Mouse (Mus musculus) embryonic facial prominence, embryonic 15.5 days (tissue): Measurements from ENCODE around the gene Sap18b. TPM values are rescaled to one million over a fixed set of nuclear protein-coding genes. Genes with fewer than 3 reads are reported as not detected.
"Not testable (repeated sequence)": the region's sequence is repeated elsewhere in the genome, so short reads cannot be mapped to it uniquely, and the experiment has no call there.

Experiments used
- ATAC-seq: fragments of 200-750 bp; cut with Nextera tagmentation; 2 replicates; pipeline ENCODE4 v1.8.0; 2017; ENCODE audit warnings: low read depth, moderate TSS enrichment; ENCODE audit not compliant: insufficient number of reproducible peaks, low FRiP score, low TSS enrichment
- H3K27ac ChIP-seq: fragments of 300-500 bp; sonication (generic); replicated peaks from 2 replicates; pipeline ENCODE4 v1.5.1; 2015; ENCODE audit warnings: mild to moderate bottlenecking, inconsistent platforms
- H3K27me3 ChIP-seq: fragments of 300-500 bp; sonication (generic); 2 replicates; pipeline ENCODE4 v1.6.1; 2015; ENCODE audit warnings: inconsistent platforms
- H3K36me3 ChIP-seq: fragments of 300-500 bp; sonication (generic); 2 replicates; pipeline ENCODE4 v1.6.1; 2015; ENCODE audit warnings: mild to moderate bottlenecking, inconsistent platforms
- H3K4me1 ChIP-seq: fragments of 300-500 bp; sonication (generic); 2 replicates; pipeline ENCODE4 v1.6.1; 2015; ENCODE audit warnings: inconsistent platforms
- H3K4me2 ChIP-seq: fragments of 300-500 bp; sonication (generic); replicated peaks from 2 replicates; pipeline ENCODE4 v1.6.1; 2015; ENCODE audit warnings: mild to moderate bottlenecking, inconsistent platforms
- H3K4me3 ChIP-seq: fragments of 300-500 bp; sonication (generic); replicated peaks from 2 replicates; pipeline ENCODE4 v1.5.1; 2015; ENCODE audit warnings: mild to moderate bottlenecking, inconsistent platforms
- H3K9ac ChIP-seq: fragments of 300-500 bp; sonication (generic); 2 replicates; pipeline ENCODE4 v1.6.1; 2015; ENCODE audit warnings: inconsistent platforms
- H3K9me3 ChIP-seq: fragments of 300-500 bp; sonication (generic); replicated peaks from 2 replicates; pipeline ENCODE4 v1.6.1; 2016; ENCODE audit warnings: inconsistent platforms
- WGBS: fragments of 180-500 bp; shearing (Covaris S2); methylation state at CpG from one replicate; pipeline ENCODE4 v1.1.7; 2015; 5-methylcytosine and 5-hydroxymethylcytosine counted together
- polyA plus RNA-seq: library from polyadenylated mRNA; unstranded; fragments of >200 nt; fragmentation: Nextera tagmentation; extraction: Ambion mirVana; gene quantifications from 2 replicates; pipeline ENCODE4 v1.2.1, GENCODE M21; 2015

The Sap18b gene
- polyA plus RNA-seq, result 311 and 322 TPM in 2 replicates

- not testable (repeated sequence) for H3K4me3 ChIP-seq, ATAC-seq, H3K4me1 ChIP-seq, H3K27ac ChIP-seq, H3K9me3 ChIP-seq, H3K4me2 ChIP-seq, H3K27me3 ChIP-seq, H3K36me3 ChIP-seq, H3K9ac ChIP-seq
- WGBS, result 59% methylated on average over 25 of the region's 25 CpGs
These were observed at the start of gene Sap18b for GRCm38 (mm10) chr8:95825162-95825561. Sap18b (plus strand) TSS chr8:95825346.

- peaks cover 51% of the 10 kb centered on the region for H3K36me3 ChIP-seq
- 97% methylated on average over 3 of the region's 3 CpGs for WGBS
These were observed 44.1 kb upstream of the Sap18b start for GRCm38 (mm10) chr8:95781085-95781484.

DNA sequence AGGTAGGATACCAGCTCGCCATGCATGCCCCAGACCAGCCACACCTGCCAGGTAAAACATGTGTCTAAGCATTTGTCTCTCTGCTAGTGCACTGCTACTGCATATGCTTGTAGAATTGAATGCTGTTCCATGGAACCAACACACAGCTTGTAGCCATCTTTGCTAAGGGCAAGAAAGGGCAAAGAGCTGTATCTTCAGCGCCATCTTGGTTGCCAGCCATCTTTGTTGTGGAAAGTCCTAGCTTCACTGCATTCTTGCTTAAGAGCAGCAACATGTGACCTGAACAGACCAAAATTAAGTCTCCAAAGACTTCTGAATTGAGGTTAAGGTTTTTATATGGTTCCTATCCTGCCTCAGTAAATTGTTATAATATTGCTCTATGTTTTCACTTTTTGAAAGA, 43.4 kb upstream of the Sap18b start:
- 97% methylated on average over 2 of the region's 2 CpGs for WGBS
- H3K9ac ChIP-seq, result no peak overlapping the region
- H3K27me3 ChIP-seq, result no peaks in the 10 kb centered on the region
- H3K4me1 ChIP-seq, result no peaks in the 10 kb centered on the region
- no peak overlapping the region for H3K27ac ChIP-seq
- H3K4me3 ChIP-seq, result no peak overlapping the region
- no peak for ATAC-seq
- no peak overlapping the region for H3K4me2 ChIP-seq
- peaks cover 58% of the 10 kb centered on the region for H3K36me3 ChIP-seq
- no peaks in the 10 kb centered on the region for H3K9me3 ChIP-seq

More at GRCm38 (mm10) chr8:95781085-95781484, 44.1 kb upstream of the Sap18b start:
- H3K27ac ChIP-seq, result no peak overlapping the region
- H3K4me2 ChIP-seq, result no peak overlapping the region
- H3K4me3 ChIP-seq, result no peak overlapping the region
- no peaks in the 10 kb centered on the region for H3K27me3 ChIP-seq
- H3K9ac ChIP-seq, result no peak overlapping the region
- no peak for ATAC-seq
- H3K4me1 ChIP-seq, result no peaks in the 10 kb centered on the region
- no peaks in the 10 kb centered on the region for H3K9me3 ChIP-seq

DNA sequence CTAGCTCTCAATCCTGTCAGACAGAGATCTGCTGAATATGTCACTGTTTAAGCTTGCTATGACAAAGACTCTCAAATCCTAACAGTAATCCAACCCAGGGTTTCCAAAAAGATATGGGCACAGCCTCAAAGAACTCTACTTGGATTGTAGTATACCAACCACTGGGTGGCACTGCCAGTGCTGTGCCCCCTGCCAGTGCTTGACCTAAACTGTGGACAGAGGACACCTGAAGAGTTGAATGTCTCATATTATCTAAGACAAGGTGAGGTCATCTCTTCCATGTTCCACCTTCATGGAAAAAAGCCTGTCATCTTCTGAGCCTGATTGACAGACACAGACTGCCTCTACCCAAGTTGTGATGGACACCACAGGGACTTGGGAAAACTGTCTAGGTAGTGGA, 42.5 kb upstream of the Sap18b start:
- H3K27ac ChIP-seq, result no peak overlapping the region
- no peak overlapping the region for H3K4me3 ChIP-seq
- H3K9ac ChIP-seq, result no peak overlapping the region
- peaks cover 66% of the 10 kb centered on the region for H3K36me3 ChIP-seq
- ATAC-seq, result no peak
- no peaks in the 10 kb centered on the region for H3K9me3 ChIP-seq
- H3K4me2 ChIP-seq, result no peak overlapping the region
- no peaks in the 10 kb centered on the region for H3K27me3 ChIP-seq
- H3K4me1 ChIP-seq, result no peaks in the 10 kb centered on the region

DNA sequence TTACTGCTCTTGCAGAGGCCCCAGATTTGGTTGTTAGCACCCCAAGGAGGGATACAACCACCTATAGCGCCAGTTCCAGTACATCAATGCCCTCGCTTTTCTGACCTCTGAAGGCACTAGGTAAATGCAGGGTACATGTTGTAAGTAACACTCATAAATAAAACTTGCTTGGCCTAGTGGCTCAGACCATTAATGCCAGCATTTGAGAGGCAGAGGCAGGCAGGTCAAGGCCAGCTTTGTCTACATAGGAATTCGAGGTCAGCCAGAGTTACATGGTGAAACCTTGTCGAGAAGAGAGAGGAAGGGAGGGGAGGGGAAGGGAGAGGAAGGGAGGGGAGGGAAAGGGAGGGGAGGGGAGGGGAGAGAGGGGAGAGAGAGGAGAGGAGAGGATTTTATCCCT, 39.6 kb upstream of the Sap18b start:
- no peak overlapping the region for H3K4me2 ChIP-seq
- H3K36me3 ChIP-seq, result peaks cover 61% of the 10 kb centered on the region
- no peak overlapping the region for H3K27ac ChIP-seq
- no peaks in the 10 kb centered on the region for H3K9me3 ChIP-seq
- no peaks in the 10 kb centered on the region for H3K4me1 ChIP-seq
- H3K4me3 ChIP-seq, result no peak overlapping the region
- no peak for ATAC-seq
- WGBS, result 95% methylated on average over 3 of the region's 4 CpGs
- no peaks in the 10 kb centered on the region for H3K27me3 ChIP-seq
- no peak overlapping the region for H3K9ac ChIP-seq

- H3K4me2 ChIP-seq, H3K36me3 ChIP-seq, H3K9ac ChIP-seq, H3K27me3 ChIP-seq, ATAC-seq, H3K27ac ChIP-seq, H3K4me3 ChIP-seq, H3K9me3 ChIP-seq, H3K4me1 ChIP-seq: not testable (repeated sequence)
- WGBS, result 93% methylated on average over 5 of the region's 5 CpGs
These were observed 29.6 kb upstream of the Sap18b start for GRCm38 (mm10) chr8:95795333-95796061.

DNA sequence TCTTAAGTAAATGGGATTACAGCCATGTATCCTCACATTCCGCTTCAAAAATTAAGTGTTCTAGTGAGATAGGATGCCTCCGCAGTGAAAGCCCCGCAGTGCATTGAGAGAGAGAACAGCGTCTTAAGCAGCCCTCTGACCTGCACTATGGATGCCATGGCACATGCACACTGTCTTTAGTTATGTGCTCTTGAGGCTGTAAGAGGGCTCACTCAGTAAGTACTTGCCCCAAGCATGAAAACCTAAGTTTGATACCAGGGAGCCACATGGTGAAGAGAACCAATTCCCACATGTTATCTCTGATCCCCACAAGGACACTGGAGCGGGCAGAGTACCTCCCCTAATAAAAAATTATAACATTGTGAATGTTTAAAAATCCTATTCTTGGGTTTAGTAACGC, 26.0 kb upstream of the Sap18b start:
- 93% methylated on average over 6 of the region's 6 CpGs for WGBS
- Histone ChIP-seq H3K9me3 (no peaks in the 10 kb centered on the region), H3K27ac (no peak overlapping the region), H3K4me3 (no peak overlapping the region), H3K4me1 (peaks cover 8% of the 10 kb centered on the region), H3K4me2 (no peak overlapping the region), H3K27me3 (no peaks in the 10 kb centered on the region), H3K9ac (no peak overlapping the region), H3K36me3 (peaks cover 15% of the 10 kb centered on the region; the same call in 1 of the 2 replicates)
- no peak for ATAC-seq

- peaks cover 15% of the 10 kb centered on the region; the same call in 1 of the 2 replicates for H3K36me3 ChIP-seq
- H3K4me2 ChIP-seq, result no peak overlapping the region
- no peak overlapping the region for H3K9ac ChIP-seq
- H3K9me3 ChIP-seq, result no peaks in the 10 kb centered on the region
- peaks cover 12% of the 10 kb centered on the region for H3K4me1 ChIP-seq
- no peak overlapping the region for H3K4me3 ChIP-seq
- no peak overlapping the region for H3K27ac ChIP-seq
- 0 out of 2 replicates have a peak, but pooled peaks have one; percentile 12 for ATAC-seq
- H3K27me3 ChIP-seq, result no peaks in the 10 kb centered on the region
- whole genome bisulfite sequencing, result 94% methylated on average over 1 of the region's 1 CpGs
These were observed 25.3 kb upstream of the Sap18b start for GRCm38 (mm10) chr8:95799891-95800290.

DNA sequence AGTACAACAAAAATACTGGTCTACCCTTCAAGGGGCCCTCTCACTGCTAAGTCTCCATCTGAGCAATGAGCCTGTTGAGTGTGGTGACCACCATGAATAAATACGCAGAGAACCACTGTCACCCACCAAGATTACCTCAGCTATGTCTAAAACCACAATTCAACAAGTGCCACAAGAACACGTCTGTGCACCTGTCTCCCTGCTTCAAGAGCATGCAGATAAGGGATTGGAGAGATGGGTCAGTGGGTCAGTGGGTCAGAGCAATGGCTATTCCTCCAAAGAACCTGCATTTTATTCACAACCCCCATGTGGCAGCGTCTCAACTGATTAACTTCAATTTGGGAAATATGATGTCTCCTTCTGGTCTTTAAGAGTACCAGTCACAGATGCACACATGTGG, 24.8 kb upstream of the Sap18b start:
- H3K4me2 ChIP-seq, result no peak overlapping the region
- no peak overlapping the region for H3K27ac ChIP-seq
- H3K4me1 ChIP-seq, result peaks cover 12% of the 10 kb centered on the region
- no peaks in the 10 kb centered on the region for H3K9me3 ChIP-seq
- no peak overlapping the region for H3K4me3 ChIP-seq
- H3K36me3 ChIP-seq, result peaks cover 15% of the 10 kb centered on the region; the same call in 1 of the 2 replicates
- 88% methylated on average over 3 of the region's 3 CpGs for WGBS
- no peak overlapping the region for H3K9ac ChIP-seq
- H3K27me3 ChIP-seq, result no peaks in the 10 kb centered on the region
- no peak for ATAC-seq

GRCm38 (mm10) chr8:95801476-95802064, 23.6 kb upstream of the Sap18b start:
- Histone ChIP-seq H3K4me3 (no peak overlapping the region), H3K36me3 (peaks cover 15% of the 10 kb centered on the region; the same call in 1 of the 2 replicates), H3K9ac (no peak overlapping the region), H3K27me3 (no peaks in the 10 kb centered on the region), H3K4me2 (no peak overlapping the region), H3K9me3 (no peaks in the 10 kb centered on the region), H3K27ac (no peak overlapping the region), H3K4me1 (peaks cover 22% of the 10 kb centered on the region)
- ATAC-seq, result no peak
- WGBS, result 79% methylated on average over 1 of the region's 1 CpGs

DNA sequence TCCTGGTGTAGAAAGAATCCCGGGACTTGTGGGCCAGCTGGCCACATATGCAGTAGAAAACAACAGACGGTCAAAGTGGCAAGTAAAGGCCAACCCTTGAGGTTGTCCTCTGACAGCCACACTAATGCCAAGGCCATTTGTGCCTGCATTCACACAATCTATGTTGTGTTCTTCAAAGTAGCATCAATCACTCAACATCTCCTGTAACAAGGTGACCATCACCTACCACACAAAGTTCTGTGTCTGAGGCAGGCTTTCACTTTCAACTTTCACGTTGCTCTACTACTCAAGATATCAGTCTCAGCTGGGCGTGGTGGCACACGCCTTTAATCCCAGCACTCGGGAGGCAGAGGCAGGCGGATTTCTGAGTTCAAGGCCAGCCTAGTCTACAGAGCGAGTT, 22.9 kb upstream of the Sap18b start:
- no peak overlapping the region for H3K4me3 ChIP-seq
- H3K4me2 ChIP-seq, result no peak overlapping the region
- 85% methylated on average over 8 of the region's 8 CpGs for WGBS
- no peak for ATAC-seq
- H3K4me1 ChIP-seq, result peaks cover 22% of the 10 kb centered on the region
- H3K36me3 ChIP-seq, result peaks cover 15% of the 10 kb centered on the region; the same call in 1 of the 2 replicates
- no peaks in the 10 kb centered on the region for H3K27me3 ChIP-seq
- H3K27ac ChIP-seq, result no peak overlapping the region
- H3K9ac ChIP-seq, result no peak overlapping the region
- H3K9me3 ChIP-seq, result no peaks in the 10 kb centered on the region
